Mouse (Mus musculus): ENCODE results near the gene Comtd1.

Comtd1 gene

GRCm38 (mm10) chr14:21848166-21849154 is at the start of gene Comtd1:
TSS of gene Comtd1 (minus strand) at chr14:21848977.
- DNase-seq, result peak; percentile 95

GRCm38 (mm10) chr14:21892341-21892659 is 43.5 kb upstream of the Comtd1 start:
- DNase-seq, result no peak

GRCm38 (mm10) chr14:21891581-21892340 is 43.0 kb upstream of the Comtd1 start:
- no peak for DNase-seq

GRCm38 (mm10) chr14:21890430-21890829 is 41.7 kb upstream of the Comtd1 start:
- no peak for DNase-seq

GRCm38 (mm10) chr14:21866816-21867215 is 18.0 kb upstream of the Comtd1 start:
- no peak for DNase-seq

GRCm38 (mm10) chr14:21866291-21866690 is 17.5 kb upstream of the Comtd1 start:
- DNase-seq, result no peak

- no peak for DNase-seq
Measured at GRCm38 (mm10) chr14:21856886-21857285, 8.1 kb upstream of the Comtd1 start.

GRCm38 (mm10) chr14:21855961-21856360 is 7.2 kb upstream of the Comtd1 start:
- no peak for DNase-seq

GRCm38 (mm10) chr14:21854271-21854670 is 5.5 kb upstream of the Comtd1 start:
- DNase-seq, result no peak

GRCm38 (mm10) chr14:21853456-21854109 is 4.8 kb upstream of the Comtd1 start:
- DNase-seq, result peak; percentile 86

GRCm38 (mm10) chr14:21851996-21852791 is 3.4 kb upstream of the Comtd1 start:
- DNase-seq, result no peak

- no peak for DNase-seq
Measured at GRCm38 (mm10) chr14:21850419-21851127, 1.8 kb upstream of the Comtd1 start.

GRCm38 (mm10) chr14:21849524-21850418 is 994 bp upstream of the Comtd1 start:
- no peak for DNase-seq

- DNase-seq, result peak; percentile 62
Measured at GRCm38 (mm10) chr14:21847381-21848165, 1.2 kb downstream of the Comtd1 start.

GRCm38 (mm10) chr14:21846827-21847380 is 1.9 kb downstream of the Comtd1 start:
- no peak for DNase-seq

GRCm38 (mm10) chr14:21843263-21843662 is 5.5 kb downstream of the Comtd1 start:
- DNase-seq, result no peak

GRCm38 (mm10) chr14:21841819-21842592 is 6.8 kb downstream of the Comtd1 start:
- DNase-seq, result no peak

- no peak for DNase-seq
Measured at GRCm38 (mm10) chr14:21838336-21839017, 10.3 kb downstream of the Comtd1 start.
